Mouse (Mus musculus) kidney, adult 2 months (tissue): Measurements from ENCODE around the gene Pls3.

ENCODE experiments used
- CTCF ChIP-seq: fragments of 200-500 bp; conservative IDR thresholded peaks from 2 replicates; pipeline ENCODE4 v1.5.1; 2011; ENCODE audit warnings: low read depth, mild to moderate bottlenecking, control low read depth, low read length, moderate library complexity, mixed read lengths; ENCODE audit not compliant: insufficient read depth, insufficient read length
- POLR2A ChIP-seq: fragments of 200-500 bp; IDR thresholded peaks from one replicate; pipeline ENCODE4 v1.6.1; 2011; ENCODE audit warnings: low read depth, low read length, control low read depth

GRCm38 (mm10) chrX:75777461-75777860 is 97.5 kb downstream of the Pls3 start:
- TF ChIP-seq CTCF, result no peak
- no peak for TF ChIP-seq POLR2A
